In genomic region chr4:134252911-134253721, GRCm38 (mm10) we compare ENCODE assay signal across 9 mouse cellular contexts. TPM values are rescaled to one million over a fixed set of nuclear protein-coding genes. Genes with fewer than 3 reads are reported as not detected.
DNase-seq lines count a peak whose midpoint lies in the region; ATAC-seq and TF ChIP-seq lines count a peak whose summit lies in the region.
"Had no signal": no experiment of that assay in that cellular context is flagged by ENCODE, and none has a peak within 500 bp of the region (broad histone marks: within the 10 kb centered on the region; RNA-seq: fewer than 3 reads in every experiment).

No protein-coding gene starts in this region.

- TF ChIP-seq EP300 in heart, postnatal 0 days (IDR thresholded peaks at IDR 0.05; ENCODE audit: low read depth) = no peak

- no peak for TF ChIP-seq POLR2A in small intestine, adult 2 months (IDR thresholded peaks at IDR 0.05; ENCODE audit: low read depth, low read length)

- 14% methylated on average over 15 of the region's 15 CpGs for WGBS in lung, embryonic 14.5 days
- 53% methylated on average over 15 of the region's 15 CpGs for WGBS in heart, postnatal 0 days
- WGBS in limb, embryonic 12.5 days = 6% methylated on average over 15 of the region's 15 CpGs
- 41% methylated on average over 15 of the region's 15 CpGs for WGBS in small intestine, adult 2 months

- H3K36me3 ChIP-seq in lung, embryonic 14.5 days (ENCODE audit: insufficient read depth) = no peaks in the 10 kb centered on the region
- H3K36me3 ChIP-seq in heart, postnatal 0 days (replicated peaks; ENCODE audit: control insufficient read depth, insufficient read depth, low read length) = no peaks in the 10 kb centered on the region
- H3K36me3 ChIP-seq in limb, embryonic 12.5 days = no peaks in the 10 kb centered on the region
- H3K36me3 ChIP-seq in small intestine, adult 2 months (ENCODE audit: control insufficient read depth, insufficient read depth, low read length) = no peaks in the 10 kb centered on the region

- peak overlapping the region; percentile 48 for H3K4me3 ChIP-seq in lung, embryonic 14.5 days (ENCODE audit: low read depth, low read length)
- peak overlapping the region; percentile 38 for H3K4me3 ChIP-seq in heart, postnatal 0 days (ENCODE audit: low read depth, low read length)
- peak overlapping the region; percentile 56 for H3K4me3 ChIP-seq in limb, embryonic 12.5 days (replicated peaks)
- H3K4me3 ChIP-seq in small intestine, adult 2 months (ENCODE audit: low read depth, low read length) = peak overlapping the region; percentile 60

- TF ChIP-seq CTCF in lung, embryonic 14.5 days (IDR thresholded peaks at IDR 0.05; ENCODE audit: low read depth) = no peak
- no peak for TF ChIP-seq CTCF in heart, postnatal 0 days (IDR thresholded peaks at IDR 0.05; ENCODE audit: low read depth)
- TF ChIP-seq CTCF in small intestine, adult 2 months (IDR thresholded peaks at IDR 0.05; ENCODE audit: extremely low read depth, insufficient read length, insufficient replicate concordance, low read depth, low read length) = no peak

- H3K27me3 ChIP-seq in lung, embryonic 14.5 days (ENCODE audit: insufficient read depth, low read length) = peaks cover 54% of the 10 kb centered on the region
- peaks cover 40% of the 10 kb centered on the region for H3K27me3 ChIP-seq in heart, postnatal 0 days (ENCODE audit: control insufficient read depth, insufficient read depth, low read length)
- H3K27me3 ChIP-seq in limb, embryonic 12.5 days = peaks cover 74% of the 10 kb centered on the region
- peaks cover 47% of the 10 kb centered on the region for H3K27me3 ChIP-seq in small intestine, adult 2 months (ENCODE audit: control insufficient read depth, insufficient read depth, low read length)

- peaks cover 11% of the 10 kb centered on the region for H3K4me1 ChIP-seq in lung, embryonic 14.5 days (ENCODE audit: insufficient read depth)
- peaks cover 29% of the 10 kb centered on the region for H3K4me1 ChIP-seq in heart, postnatal 0 days (ENCODE audit: control insufficient read depth, insufficient read depth)
- H3K4me1 ChIP-seq in limb, embryonic 12.5 days (replicated peaks) = peaks cover 62% of the 10 kb centered on the region
- peaks cover 15% of the 10 kb centered on the region for H3K4me1 ChIP-seq in small intestine, adult 2 months (ENCODE audit: control insufficient read depth, insufficient read depth, insufficient read length, low read length)

- H3K4me2 ChIP-seq in lung, embryonic 14.5 days = peak overlapping the region; percentile 94
- peak overlapping the region; percentile 79 for H3K4me2 ChIP-seq in heart, postnatal 0 days (ENCODE audit: low read depth, low read length)
- peak overlapping the region; percentile 93 for H3K4me2 ChIP-seq in limb, embryonic 12.5 days

- 0 out of 2 replicates have a peak overlapping the region, but pooled peaks have one; percentile 0 for H3K9ac ChIP-seq in lung, embryonic 14.5 days
- peak overlapping the region; percentile 27; the same call in 1 of the 2 replicates for H3K9ac ChIP-seq in heart, postnatal 0 days (replicated peaks; ENCODE audit: low read depth, low read length)
- H3K9ac ChIP-seq in limb, embryonic 12.5 days (replicated peaks) = peak overlapping the region; percentile 24; the same call in 1 of the 2 replicates

- H3K27ac ChIP-seq in lung, embryonic 14.5 days (ENCODE audit: low read depth) = peak overlapping the region; percentile 3; the same call in 1 of the 2 replicates
- peak overlapping the region; percentile 60 for H3K27ac ChIP-seq in heart, postnatal 0 days (ENCODE audit: low read depth)
- no peak overlapping the region; the same call in 1 of the 2 replicates for H3K27ac ChIP-seq in limb, embryonic 12.5 days
- H3K27ac ChIP-seq in small intestine, adult 2 months (ENCODE audit: insufficient read depth, low read depth, low read length) = peak overlapping the region; percentile 34

- DNase-seq in lung, embryonic 14.5 days = peak; percentile 28
- no peak for DNase-seq in lung, postnatal 25 days (ENCODE audit: low spot score)
- no peak for DNase-seq in heart, postnatal 0 days (ENCODE audit: low spot score)
- DNase-seq in MN1 (ENCODE audit: low spot score) = no peak
- DNase-seq in layer of hippocampus, adult 9-11 months = no peak
- no peak for DNase-seq in layer of hippocampus, adult 18-20 months (ENCODE audit: low spot score in 2 of 2)

- no peaks in the 10 kb centered on the region for H3K9me3 ChIP-seq in lung, embryonic 14.5 days (ENCODE audit: low read depth, low read length)
- no peaks in the 10 kb centered on the region for H3K9me3 ChIP-seq in heart, postnatal 0 days (replicated peaks; ENCODE audit: control insufficient read depth, low read length)
- H3K9me3 ChIP-seq in limb, embryonic 12.5 days = no peaks in the 10 kb centered on the region

- no peak for ATAC-seq in lung, embryonic 14.5 days (ENCODE audit: insufficient read depth)
- no peak for ATAC-seq in heart, postnatal 0 days (ENCODE audit: insufficient read depth, low read depth)
- no peak for ATAC-seq in limb, embryonic 12.5 days (ENCODE audit: insufficient number of reproducible peaks, insufficient read depth, low FRiP score, low TSS enrichment, low read depth)
- ATAC-seq: Patski had no signal

RNA-seq across cellular contexts. Expression of gene Grrp1, which starts 0.8 kb away (rescaled TPM):
- polyA plus RNA-seq in lung, embryonic 14.5 days (2014; fragmentation: Nextera tagmentation; extraction: Ambion mirVana) = 10.2 and 11.6 TPM in 2 replicates
- 18.4 and 26.1 TPM in 2 replicates for total RNA-seq in heart, postnatal 0 days (2014; rRNA removed; ENCODE audit: low replicate concordance)
- polyA plus RNA-seq in heart, postnatal 0 days (2015; fragmentation: Nextera tagmentation; extraction: Ambion mirVana) = 6.0 and 6.5 TPM in 2 replicates
- 4.2 and 5.9 TPM in 2 replicates for polyA plus RNA-seq in limb, embryonic 12.5 days (2016; fragmentation: Nextera tagmentation; extraction: Ambion mirVana)
- polyA plus RNA-seq in small intestine, adult 2 months (2012; rRNA removed) = 8.6 and 16.7 TPM in 2 replicates
- total RNA-seq in layer of hippocampus, adult 18-20 months (2021) = 1 to 10 TPM; 1.6 to 1.7 TPM
- polyA plus RNA-seq: Patski had no signal

RNA-seq across cellular contexts. Expression of gene Gm30191, which starts 6.4 kb away (rescaled TPM):
- polyA plus RNA-seq in lung, embryonic 14.5 days (2014; fragmentation: Nextera tagmentation; extraction: Ambion mirVana) = not detected in 2 replicates
- not detected in 2 replicates for total RNA-seq in heart, postnatal 0 days (2014; rRNA removed; ENCODE audit: low replicate concordance)
- not detected in 2 replicates for polyA plus RNA-seq in heart, postnatal 0 days (2015; fragmentation: Nextera tagmentation; extraction: Ambion mirVana)
- not detected in 2 replicates for polyA plus RNA-seq in limb, embryonic 12.5 days (2016; fragmentation: Nextera tagmentation; extraction: Ambion mirVana)
- 0.35 TPM in 1 of 2 replicates, not detected in the other for polyA plus RNA-seq in small intestine, adult 2 months (2012; rRNA removed)
- total RNA-seq in layer of hippocampus, adult 18-20 months (2021) = not detected
- polyA plus RNA-seq: Patski had no signal

RNA-seq across cellular contexts. Expression of gene Zfp593, which starts 7.7 kb away (rescaled TPM):
- polyA plus RNA-seq in lung, embryonic 14.5 days (2014; fragmentation: Nextera tagmentation; extraction: Ambion mirVana) = 16.4 and 17.5 TPM in 2 replicates
- 4.0 and 4.2 TPM in 2 replicates for total RNA-seq in heart, postnatal 0 days (2014; rRNA removed; ENCODE audit: low replicate concordance)
- polyA plus RNA-seq in heart, postnatal 0 days (2015; fragmentation: Nextera tagmentation; extraction: Ambion mirVana) = 5.4 and 6.0 TPM in 2 replicates
- 17.5 and 19.2 TPM in 2 replicates for polyA plus RNA-seq in limb, embryonic 12.5 days (2016; fragmentation: Nextera tagmentation; extraction: Ambion mirVana)
- polyA plus RNA-seq in small intestine, adult 2 months (2012; rRNA removed) = 6.4 and 7.2 TPM in 2 replicates
- 10 to 100 TPM; 11.9 to 12.2 TPM for total RNA-seq in layer of hippocampus, adult 18-20 months (2021)

RNA-seq across cellular contexts. Expression of gene E130218I03Rik, which starts 9.7 kb away (rescaled TPM):
- polyA plus RNA-seq in lung, embryonic 14.5 days (2014; fragmentation: Nextera tagmentation; extraction: Ambion mirVana) = 0.29 and 0.41 TPM in 2 replicates
- total RNA-seq in heart, postnatal 0 days (2014; rRNA removed; ENCODE audit: low replicate concordance) = not detected in 2 replicates
- 0.16 and 0.20 TPM in 2 replicates for polyA plus RNA-seq in heart, postnatal 0 days (2015; fragmentation: Nextera tagmentation; extraction: Ambion mirVana)
- 0.78 and 0.96 TPM in 2 replicates for polyA plus RNA-seq in limb, embryonic 12.5 days (2016; fragmentation: Nextera tagmentation; extraction: Ambion mirVana)
- polyA plus RNA-seq in small intestine, adult 2 months (2012; rRNA removed) = not detected in 2 replicates
- not detected for total RNA-seq in layer of hippocampus, adult 18-20 months (2021)

RNA-seq across cellular contexts. Expression of gene Cnksr1, which starts 14.9 kb away (rescaled TPM):
- polyA plus RNA-seq in lung, embryonic 14.5 days (2014; fragmentation: Nextera tagmentation; extraction: Ambion mirVana) = 6.2 TPM in 2 replicates
- 0.69 and 5.1 TPM in 2 replicates for total RNA-seq in heart, postnatal 0 days (2014; rRNA removed; ENCODE audit: low replicate concordance)
- 0.66 and 0.77 TPM in 2 replicates for polyA plus RNA-seq in heart, postnatal 0 days (2015; fragmentation: Nextera tagmentation; extraction: Ambion mirVana)
- polyA plus RNA-seq in limb, embryonic 12.5 days (2016; fragmentation: Nextera tagmentation; extraction: Ambion mirVana) = 1.7 and 2.0 TPM in 2 replicates
- polyA plus RNA-seq in small intestine, adult 2 months (2012; rRNA removed) = 16.3 and 42.5 TPM in 2 replicates
- under 1 TPM; 0.13 to 0.64 TPM for total RNA-seq in layer of hippocampus, adult 18-20 months (2021)
